Mouse (Mus musculus) cortical plate, adult 2 months (tissue): ENCODE results near the gene Fosb.

Experiments used
- CTCF ChIP-seq: fragments of 200-500 bp; IDR thresholded peaks from 2 replicates; pipeline ENCODE4 v1.5.1; 2011; ENCODE audit warnings: mild to moderate bottlenecking, control low read depth, low read length; ENCODE audit not compliant: insufficient read depth; ENCODE audit errors: extremely low read depth
- POLR2A ChIP-seq: fragments of 200-500 bp; IDR thresholded peaks from 2 replicates; pipeline ENCODE4 v1.6.1; 2011; ENCODE audit warnings: mild to moderate bottlenecking, low read length, control low read depth; ENCODE audit not compliant: insufficient read depth; ENCODE audit errors: extremely low read depth

GRCm38 (mm10) chr7:19344938-19345471 is 35.2 kb upstream of the Fosb start:
- TF ChIP-seq CTCF (no peak), POLR2A (peak; percentile 67)
